Mouse (Mus musculus) right cerebral cortex, postnatal 4 days (tissue): ENCODE measurements around the gene Bms1.

Experiments
- DNase-seq: peaks from one replicate; pipeline ENCODE4 v3.0.0-alpha.2; 2022

The Bms1 gene

DNA sequence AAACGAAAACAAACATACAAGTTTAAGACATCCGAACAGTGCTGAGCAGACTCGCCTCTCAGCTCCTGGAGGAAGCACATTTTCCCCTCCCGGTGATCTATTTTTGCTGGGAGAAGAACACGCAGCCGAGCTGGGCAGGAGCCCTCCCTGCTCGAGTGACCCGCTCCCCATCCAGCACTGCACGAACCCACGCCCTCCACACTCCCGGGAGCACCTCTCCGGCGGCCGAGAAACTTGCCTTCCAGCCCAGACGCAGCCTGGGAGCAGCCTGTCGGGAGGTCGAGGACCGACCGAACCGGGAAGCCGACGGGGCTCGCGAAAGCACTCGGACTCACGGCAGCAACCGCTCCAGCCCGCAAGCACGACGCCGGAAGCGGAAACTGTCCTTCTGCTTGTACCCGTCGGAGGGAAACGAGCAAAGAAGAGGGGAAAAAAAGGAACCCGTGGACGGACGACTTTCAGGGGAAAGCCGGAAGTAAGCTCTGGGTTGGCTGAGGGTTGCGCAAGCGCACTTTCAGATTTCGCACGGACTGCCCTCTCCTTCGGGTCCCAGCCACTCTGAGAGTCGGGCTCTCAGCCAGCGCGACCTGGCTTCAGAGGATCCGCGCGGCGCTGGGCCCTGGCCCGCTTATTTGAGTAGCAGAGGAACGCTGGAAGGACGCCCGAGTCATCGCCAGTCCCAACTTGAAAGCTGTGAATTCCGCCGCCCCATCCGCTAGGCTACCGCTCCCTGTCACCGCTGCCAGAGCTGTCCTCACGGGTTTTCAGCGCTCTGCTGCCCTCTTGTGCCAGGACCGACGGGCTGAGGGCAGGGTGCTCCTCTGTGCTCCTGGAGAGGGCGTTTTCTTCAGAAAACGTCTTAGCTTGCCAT is at the start of gene Bms1:
TSS of gene Bms1 (minus strand) at position 425 of the 871 bp plus-strand sequence.
- DNase-seq = peak; percentile 96

DNA sequence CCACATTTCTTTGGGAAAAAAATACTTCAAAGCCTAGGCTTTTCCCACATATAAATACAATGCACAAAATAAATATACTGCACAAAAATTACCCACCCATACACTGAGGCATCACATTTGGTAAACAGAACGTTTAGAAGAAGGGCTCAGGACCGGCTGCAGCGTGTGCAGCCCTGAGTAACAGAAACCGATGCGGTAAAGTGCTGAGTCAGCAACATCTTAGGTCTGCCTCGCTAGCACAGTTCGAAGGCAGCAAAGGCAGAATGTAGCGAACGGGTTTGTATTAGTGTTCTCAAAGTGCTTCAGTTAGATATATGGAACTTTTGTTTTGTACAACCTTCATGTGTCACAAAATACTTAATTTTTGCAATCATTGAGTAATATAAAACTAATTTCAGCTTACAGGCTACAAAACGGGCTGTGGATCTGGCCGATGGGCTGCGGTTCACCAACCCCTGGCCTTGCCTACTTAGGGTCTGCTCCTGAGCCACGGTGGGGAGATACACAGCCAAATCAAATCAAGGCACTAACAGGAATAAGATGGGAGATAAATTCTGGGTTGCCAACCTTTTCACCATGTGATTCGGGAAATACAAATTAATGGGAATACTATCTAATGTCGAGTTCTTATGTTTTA is 42.9 kb upstream of the Bms1 start:
- DNase-seq = no peak

DNA sequence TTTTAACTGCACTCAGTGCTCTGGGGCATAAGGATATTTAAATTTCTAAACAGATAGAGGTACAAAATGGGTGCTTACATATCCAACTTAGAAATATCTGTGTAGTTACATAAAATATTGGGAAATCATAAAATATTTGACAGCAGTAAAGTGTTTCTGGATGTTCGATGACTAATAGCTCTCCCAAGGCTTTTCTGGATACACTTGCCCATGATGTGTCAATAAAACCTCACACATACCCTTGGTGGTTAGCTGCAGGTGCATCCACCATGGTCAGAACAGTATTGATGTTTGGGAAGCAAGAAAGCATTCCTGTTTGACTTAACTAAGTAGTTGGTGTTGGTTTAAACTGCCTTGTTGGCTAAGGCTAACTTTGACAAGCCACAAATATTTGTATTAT is 38.5 kb upstream of the Bms1 start:
- no peak for DNase-seq

DNA sequence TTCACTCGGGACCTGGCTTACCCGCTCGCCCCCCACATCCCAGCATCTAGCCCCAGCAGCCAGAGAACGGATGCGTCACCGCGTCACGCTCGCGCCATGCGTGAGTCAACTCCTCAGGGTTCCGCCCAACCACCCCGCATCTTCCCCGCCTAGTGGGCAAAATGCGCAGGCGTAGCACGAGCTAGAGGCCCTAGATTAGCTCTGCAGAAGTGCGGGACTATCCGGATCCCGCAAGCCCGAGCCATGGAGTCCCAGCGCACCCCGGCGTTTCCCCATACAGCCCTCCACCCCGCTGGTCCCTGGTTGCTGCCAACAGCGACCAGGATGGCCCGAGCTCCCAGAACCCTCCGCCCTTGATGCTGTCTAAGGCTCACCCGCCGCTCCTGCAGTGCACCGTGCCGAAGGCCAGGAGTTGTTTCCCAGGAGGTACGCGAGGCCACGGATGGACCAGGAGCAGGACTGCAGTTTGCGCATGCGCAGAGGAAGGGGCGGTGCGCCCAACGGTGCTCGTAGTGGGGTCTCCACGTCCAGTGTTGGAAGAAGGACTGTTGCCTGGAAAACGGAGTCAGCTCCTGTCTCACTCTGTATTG is 35.9 kb upstream of the Bms1 start, which contains the start of gene Zfp248:
TSS of gene Zfp248 (minus strand) at position 487 of the 590 bp plus-strand sequence.
- peak; percentile 93 for DNase-seq

DNA sequence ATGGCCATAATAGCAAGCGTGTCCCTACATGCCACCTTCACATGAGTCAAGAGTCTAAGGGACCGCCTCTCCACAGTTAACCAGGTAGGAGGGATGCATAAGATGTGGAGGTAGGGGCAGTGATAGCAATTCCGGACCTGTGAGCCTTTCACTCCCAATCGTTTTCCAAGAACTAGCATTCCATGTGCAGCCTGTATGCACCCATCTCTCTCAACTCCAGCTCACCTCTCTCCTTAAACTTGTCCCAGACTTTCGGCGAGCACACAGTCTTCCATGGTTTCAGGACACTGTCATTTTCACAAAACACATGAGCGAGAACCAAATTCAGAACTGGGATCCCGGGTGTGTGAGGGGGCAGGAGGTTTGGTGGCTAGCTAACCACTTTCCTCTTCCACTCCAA is 35.2 kb upstream of the Bms1 start:
- no peak for DNase-seq

DNA sequence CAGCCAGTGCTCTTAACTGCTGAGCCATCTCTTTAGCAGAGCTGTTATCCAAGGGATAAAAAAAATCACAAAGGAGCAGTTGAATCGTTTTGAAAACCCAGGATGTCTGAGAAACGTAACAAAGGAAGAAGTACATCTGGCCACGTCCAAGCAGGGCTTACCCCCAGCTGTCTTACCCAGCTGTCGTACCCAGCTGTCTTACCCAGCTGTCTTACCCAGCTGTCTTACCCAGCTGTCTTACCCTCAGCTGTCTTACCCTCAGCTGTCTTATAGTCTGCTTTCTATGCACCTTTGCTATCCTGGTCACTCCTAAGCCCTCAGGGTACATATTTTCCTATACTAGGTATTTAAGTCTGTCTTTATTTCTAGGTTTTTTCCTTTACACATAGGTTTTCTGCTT is 12.2 kb upstream of the Bms1 start:
- no peak for DNase-seq

DNA sequence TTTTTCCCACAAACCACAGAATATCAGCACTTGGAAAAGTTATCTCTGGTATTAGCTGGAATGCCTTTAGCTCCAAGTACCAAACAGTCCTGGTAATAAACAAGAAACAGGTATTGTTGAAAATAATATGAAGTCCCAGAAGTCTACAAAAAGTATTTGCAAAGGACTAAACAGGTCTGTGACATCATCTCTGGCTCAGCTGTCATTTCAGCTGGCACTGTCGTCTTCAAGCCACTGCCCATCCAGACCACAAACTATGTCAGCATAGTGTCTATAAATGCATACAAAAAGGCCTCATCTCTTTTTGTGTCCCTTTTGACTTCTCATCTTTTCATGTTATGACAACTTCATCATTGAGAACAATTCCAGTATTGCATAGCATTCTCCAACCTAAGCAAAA is 7.4 kb upstream of the Bms1 start:
- no peak for DNase-seq

DNA sequence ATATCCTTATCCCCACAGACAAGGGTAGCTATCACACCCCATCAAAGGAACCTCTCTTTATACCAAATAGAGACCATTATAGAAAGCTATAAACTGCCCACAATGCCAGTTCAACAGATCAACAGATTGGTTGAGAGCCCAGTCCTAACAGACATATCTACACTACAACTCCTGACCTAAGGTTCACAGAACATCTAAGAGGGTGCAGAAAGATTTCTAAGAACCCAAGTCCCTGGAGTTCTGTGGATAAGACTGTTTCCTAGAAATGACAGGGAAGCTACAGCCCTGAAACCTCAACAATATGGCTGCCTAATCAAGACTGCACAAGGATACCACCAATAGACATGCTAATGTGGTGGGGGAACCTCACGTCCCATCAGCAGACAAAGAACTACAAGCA is 8.8 kb downstream of the Bms1 start:
- DNase-seq = no peak

DNA sequence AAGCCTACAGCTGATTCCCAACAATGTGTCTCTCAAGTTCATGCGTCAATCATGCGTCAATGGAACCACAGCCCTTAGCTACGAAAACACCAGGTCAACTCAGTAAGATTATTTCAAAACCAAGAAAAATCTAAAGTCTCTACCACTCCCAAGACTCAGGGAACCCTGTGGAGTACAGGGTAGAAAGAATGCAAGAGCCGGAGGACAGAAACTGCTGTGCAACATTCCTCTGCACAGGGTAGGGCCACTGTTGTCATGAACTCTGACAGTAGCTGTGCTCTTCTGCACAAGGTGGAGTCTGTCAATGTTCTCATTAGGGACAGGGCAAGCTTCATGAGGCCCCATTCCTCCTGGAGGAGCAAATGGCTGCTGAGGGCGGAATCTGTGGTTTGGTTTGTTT is 10.8 kb downstream of the Bms1 start:
- no peak for DNase-seq

DNA sequence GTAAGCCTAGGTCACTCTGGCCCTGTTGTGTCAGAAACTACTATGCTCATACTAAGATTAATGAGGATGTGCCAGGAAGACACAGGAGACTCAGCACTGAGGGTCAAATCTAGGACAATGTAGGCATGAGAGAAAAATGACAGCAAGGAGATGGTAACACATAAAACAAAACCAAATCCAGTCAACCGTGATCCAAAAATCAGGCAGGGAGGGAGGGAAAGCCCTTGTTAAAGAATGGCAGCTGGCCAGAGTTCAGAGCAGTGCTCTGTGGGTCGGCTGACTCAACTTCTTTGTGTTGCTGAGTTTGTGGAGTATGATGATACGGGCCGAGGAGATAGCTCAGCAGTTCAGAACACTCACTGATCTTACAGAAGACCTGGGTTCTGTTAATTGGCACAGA is 12.9 kb downstream of the Bms1 start:
- DNase-seq = no peak

DNA sequence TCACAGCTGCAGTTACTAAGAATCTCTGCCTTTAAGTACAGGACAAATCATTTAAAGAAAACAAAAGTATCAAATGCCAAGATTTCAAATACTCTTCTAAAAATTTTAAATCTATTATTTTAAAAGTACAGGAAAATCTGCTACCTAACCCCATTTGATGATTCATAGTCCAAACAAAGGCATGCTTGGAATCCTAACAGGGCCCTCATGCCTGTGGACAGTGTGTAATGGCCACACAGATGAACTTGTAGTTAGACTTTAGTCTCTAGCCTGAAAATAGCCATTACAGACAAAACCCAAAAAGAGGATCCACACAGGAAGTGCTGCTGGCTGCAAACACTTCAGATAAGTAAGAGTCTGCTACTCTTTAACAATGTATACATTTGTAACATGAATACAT is 28.5 kb downstream of the Bms1 start:
- DNase-seq = no peak

DNA sequence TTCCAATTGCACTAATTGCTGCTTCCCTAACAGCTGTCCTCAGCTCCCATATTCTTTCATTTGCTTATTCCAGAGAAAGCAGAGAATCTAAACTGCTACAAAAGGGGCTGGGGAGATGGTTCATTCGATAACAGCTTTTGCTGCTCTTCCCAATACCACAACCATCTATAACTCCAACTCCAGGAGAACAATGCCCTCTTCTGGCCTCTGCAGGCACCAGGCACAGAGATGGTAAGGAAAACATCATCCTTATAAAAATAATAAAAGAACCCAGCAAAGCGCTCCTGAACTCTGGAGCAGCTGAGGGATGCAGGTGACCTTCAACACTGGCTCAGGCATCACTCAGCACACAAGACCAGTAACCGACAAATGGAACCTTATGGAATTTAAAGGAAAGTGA is 33.3 kb downstream of the Bms1 start:
- DNase-seq = no peak

DNA sequence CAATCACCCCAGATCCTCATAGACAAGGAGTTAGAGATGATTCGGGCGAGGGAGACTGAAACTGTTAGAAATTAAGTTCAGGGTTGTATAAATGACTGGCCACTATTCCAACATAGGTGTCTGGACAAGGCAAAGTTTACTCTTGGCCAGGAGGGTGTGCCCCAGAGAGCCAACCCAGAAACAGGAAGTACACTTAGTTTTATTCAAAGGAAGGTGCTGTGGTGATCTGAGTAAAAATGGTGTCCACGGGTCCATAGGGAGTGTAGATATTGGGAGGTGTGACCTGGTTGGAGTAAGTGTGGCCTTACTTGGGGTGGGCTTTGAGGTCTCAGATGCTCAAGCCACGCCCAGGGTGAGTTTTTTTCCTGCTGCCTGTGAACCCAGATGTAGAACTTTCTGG is 38.0 kb downstream of the Bms1 start:
- no peak for DNase-seq

DNA sequence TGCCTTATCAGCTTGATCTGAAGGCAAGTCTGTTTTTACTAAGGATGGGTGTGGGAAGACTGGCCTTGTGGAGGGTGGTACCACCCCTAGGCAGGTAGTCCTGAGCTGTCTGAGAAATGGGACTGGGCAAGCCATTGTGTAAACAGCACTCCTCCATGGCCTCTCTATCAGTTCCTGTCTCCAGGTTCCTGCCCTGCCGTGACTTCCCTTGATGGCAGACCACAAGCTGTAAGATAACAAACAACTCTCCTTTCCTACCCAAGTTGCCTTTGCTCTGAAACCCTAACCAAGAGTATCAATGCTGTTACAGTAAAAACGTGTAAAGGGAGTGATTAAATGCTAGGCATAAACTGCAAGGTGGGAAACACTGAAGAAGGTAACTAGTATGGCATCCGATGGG is 38.6 kb downstream of the Bms1 start:
- no peak for DNase-seq

DNA sequence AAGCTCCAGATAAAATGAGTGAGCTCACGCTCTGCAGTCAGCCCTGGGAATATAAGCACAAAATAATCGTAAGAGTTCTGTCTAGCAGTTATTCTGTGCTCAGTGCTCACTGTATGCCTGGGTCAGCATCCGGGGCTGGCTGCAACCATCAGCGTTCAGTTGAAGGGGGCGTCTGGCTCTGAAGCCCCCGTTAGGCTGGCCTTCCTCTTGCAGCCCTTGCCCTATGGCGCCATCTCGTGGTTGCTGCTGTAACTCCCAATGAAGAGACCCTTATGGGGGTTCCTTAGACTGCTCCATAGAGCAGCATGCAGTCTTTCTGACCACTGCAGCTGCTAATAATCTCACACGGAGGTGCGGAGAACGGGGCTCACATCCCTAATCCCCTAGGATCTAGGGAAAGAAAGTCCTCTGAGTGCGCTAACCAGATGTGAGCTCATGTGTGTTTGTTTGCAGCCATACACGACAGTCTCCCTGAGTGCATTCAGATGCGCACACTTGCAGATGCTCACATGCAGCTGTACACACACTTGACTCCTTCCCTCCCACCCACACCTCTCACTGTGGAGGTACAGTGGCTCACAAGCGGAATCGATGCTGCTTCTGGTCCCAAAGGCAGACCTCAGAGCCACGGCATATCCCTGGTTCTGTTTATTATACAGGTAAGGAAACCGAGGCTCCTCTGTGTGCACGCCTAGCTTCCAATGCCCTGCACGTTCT is 39.7 kb downstream of the Bms1 start:
- DNase-seq = peak; percentile 96

DNA sequence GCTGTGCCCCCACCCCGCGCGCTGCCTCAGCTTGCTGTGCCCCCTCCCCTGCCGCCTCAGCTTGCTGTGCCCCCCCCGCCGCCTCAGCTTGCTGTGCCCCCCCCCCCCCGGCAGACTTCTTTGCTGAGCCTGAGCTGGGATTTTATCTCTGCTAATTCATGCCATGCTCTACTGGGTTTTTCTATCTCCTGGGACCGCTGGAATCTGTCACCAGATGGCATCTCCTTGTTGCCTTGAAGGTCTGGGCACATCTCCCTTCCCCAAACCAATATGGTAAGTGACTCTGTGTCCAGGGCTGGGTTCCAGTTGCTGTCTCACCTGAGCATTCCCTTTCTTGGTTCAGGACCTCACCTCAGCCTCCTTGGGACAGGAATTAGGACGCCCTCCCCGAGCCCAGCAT is 41.7 kb downstream of the Bms1 start:
- DNase-seq = no peak

DNA sequence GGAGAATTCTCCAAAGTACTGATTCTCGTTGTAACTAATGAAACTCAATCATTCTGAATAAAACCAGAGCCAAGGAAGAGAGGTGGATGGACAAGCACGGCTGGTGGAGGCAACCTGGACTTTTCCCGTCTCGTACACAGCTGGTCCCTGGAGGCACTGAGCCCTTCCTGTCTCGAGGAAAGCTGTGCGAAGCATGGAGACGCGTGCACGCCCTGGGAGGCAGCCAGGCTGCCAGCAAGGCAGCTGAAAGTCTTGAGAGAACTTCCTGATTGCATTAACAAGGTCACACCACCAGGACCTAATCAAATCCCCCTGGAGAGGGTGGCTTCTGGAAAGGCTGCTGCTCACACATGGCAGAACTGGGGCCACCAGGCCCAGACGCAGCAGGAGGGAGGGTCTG is 43.3 kb downstream of the Bms1 start:
- DNase-seq = no peak

DNA sequence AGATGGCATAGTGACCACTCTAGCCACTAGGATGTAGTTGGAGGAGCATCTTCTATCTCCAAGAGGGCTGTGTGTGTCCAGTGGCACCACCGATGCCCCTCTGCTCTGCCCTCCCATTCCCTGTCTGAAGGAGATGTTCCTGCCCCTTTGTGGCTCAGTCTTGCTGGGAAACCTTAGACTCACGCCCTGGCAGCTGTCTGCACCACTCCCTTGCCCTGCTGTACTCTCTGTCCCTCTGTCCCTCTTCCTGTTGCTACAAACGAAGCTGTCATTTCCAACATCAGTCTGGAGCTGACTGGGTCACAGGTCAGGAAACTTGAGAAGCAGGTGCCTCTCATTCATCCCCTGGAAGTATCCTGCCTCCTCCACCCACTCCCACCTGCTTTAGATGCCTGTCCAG is 43.8 kb downstream of the Bms1 start:
- no peak for DNase-seq

DNA sequence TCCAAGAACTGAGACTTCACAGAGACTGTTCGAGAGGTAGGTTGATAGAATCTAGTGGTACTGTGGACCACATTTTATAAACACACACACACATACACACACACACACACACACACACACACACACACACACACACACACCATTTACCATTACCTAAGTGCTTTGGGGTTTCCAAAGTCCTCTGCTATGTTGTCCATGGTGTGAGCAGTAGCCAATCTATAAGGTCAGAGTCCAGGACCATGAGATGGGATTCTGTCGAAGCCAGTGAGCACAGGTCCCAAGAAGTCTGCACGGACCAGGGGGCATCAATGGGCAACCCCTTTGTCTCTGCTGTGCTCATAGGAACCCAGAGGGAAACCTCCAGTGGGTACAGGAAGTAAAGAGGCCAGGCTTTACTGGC is 44.2 kb downstream of the Bms1 start:
- DNase-seq = no peak

DNA sequence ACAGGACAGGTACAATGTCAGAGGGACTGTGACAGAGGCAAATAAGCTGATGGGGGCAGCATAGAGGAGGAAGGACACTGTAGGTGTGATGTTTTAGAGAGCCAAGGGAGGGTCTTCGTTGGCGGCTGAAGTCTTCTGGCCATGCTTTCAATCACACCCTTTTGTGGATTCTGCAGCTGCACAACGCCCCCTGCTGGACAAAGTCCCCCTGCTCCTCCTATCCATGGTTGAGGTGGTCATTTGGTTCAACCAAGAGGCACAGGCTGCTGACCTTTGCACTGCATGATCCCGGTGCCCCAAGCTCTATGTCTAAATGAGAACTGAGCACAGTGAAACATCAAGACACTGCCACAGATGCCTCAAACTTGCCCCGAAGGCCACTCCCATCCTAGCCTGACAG is 46.0 kb downstream of the Bms1 start:
- peak; percentile 56 for DNase-seq

DNA sequence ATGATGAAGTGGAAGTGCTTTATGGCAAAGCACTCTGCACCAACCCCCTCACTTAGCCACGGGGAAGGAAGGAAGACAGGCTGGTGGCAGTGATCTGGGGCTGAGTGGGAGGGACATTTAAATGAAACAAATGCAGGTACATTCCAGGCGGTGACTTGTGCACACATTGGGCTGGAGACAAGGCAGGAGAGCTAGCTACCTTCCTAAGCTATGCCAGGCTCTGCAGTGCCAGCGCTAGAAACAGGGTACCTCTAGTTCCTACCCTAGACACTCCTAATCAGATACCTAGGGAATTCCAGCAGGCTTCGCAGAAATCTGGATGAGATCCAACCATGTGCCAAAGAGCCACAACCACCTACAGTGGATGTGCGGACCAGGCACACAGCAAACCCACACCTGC is 46.5 kb downstream of the Bms1 start:
- DNase-seq = no peak

DNA sequence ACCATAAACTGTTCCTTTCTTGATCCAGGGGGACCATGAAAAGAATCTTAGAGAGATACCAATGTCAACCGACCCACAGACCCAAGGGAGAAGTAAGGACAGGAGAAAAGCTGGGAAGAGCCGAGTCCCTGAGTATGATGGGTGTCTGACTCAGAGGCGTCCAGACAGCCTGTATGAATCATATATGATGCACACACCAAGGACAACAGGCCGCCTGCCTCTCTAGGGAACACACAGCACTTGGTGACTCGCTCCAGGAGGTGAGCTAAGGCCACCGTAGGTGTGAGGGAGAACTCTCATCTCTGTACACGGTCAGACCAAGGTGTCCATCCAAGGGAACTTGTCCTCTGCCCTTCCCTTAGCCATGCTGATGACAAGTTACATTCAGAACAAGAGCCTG is 51.8 kb downstream of the Bms1 start:
- no peak for DNase-seq

DNA sequence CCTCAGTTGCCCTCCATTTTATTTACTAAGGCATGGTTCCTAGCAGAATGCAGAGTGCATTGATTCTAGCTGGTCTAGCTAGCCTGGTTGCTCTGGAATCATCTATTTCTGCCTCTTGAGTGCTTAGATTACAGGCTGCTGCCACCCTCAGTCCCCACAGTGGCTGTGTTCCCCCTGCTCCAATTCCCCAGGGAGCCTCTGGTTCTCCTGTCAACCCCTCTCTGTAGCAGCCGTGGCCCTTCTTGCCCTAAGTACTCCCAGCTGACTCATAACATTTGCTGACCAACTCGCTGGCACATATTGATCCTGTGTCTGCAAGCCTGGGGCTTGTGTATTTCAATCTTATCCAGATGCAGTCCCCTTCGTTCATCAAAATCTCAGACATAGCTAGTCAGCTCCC is 53.1 kb downstream of the Bms1 start:
- DNase-seq = no peak

DNA sequence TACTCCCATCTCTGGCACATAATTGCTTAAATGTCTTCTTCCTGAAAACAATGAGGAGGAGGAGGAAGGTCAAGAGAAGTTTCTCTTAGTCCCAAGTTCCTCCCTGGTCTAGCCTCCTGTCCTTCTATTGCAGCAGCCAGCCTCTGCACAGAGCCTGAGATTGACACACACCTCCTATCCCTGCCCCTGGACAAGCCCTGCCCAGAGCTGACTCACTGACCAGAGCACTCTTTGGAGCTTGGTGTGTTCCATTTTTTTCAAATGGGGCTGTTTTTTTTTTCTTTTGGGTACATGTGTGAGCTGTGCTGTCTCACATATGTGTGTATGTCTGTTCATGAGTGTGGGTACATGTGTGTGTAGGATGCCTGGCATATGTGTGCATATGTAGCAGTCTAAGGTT is 53.5 kb downstream of the Bms1 start:
- no peak for DNase-seq
